Mouse (Mus musculus) ES-CJ7 (cell line): Measurements from ENCODE around the gene Slc25a42.
A peak's percentile ranks its signal among the peaks of the same experiment; 100 is the strongest.
"Not testable (repeated sequence)": the region's sequence is repeated elsewhere in the genome, so short reads cannot be mapped to it uniquely, and the experiment has no call there.

ENCODE experiments used
- DNase-seq: peaks from one replicate; pipeline ENCODE4 v3.0.0; 2011; ENCODE audit warnings: low read depth, low spot score

The Slc25a42 gene

DNA sequence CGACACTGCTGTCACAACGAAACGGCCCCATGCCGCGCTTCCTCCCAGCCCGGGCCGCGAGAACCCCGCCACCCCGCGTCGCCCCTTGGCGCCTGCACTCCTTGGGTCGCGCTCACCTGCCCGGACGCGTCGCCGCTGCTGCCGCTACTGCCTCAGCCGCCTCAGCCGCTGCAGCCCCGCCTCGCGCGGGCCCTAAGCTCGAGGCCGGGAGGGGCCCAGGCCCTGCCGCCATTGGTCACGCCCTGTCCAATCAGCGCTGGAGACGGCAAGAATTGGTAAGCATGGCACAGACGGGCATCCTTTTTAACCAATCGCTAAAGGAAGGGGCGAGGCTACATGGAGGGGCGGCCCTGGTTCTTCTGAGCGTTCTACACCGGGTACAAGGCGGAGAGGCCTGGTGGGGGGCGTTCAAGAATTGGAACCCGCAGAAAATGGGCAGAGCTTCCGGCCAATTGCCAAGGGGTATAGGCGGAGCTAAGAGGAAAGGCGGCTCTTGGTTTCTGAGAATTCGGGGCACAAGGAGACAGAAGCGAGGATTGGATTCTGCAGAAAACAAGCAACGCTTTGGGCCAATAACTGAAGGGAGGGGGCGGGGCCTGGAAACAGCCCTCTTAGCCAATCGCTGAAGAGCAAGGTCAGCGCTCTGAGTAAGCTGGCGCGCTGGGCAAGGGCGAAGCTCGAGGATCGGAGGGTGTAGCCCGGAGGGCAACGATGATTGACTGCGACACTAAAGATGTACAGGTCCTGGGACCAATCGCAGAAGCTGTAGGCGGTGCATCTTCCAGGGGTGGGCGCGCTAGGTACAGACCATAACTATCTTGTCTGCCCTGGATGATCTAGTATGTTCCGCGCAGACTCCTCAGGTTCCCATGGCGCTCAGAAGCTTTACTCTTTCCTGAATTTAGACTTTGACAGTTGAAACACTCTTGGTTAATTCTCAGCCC, at the start of gene Slc25a42:
TSS of gene Slc25a42 (minus strand) at position 194 of the 944 bp plus-strand sequence.
- DNase-seq: peak; percentile 100

DNA sequence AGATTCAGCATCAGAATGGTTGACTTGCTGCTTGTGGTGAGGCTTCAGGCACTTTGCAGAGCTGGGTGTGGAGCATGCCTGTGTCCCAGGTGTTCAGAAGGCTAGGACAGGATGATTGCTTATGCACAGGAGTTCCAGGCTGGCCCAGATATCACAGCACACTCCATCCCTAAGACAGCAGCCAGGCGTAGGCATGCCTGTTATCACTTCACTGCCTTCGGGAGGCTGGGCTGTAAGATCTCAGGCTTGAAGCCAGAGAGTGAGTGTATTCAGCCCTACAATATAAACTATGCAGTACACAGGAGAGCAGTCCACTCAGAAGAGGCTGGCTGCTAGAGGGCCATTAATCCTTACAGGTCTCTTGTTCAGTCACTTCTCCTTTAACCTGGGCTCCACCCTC, 46.9 kb upstream of the Slc25a42 start:
- DNase-seq: no peak

DNA sequence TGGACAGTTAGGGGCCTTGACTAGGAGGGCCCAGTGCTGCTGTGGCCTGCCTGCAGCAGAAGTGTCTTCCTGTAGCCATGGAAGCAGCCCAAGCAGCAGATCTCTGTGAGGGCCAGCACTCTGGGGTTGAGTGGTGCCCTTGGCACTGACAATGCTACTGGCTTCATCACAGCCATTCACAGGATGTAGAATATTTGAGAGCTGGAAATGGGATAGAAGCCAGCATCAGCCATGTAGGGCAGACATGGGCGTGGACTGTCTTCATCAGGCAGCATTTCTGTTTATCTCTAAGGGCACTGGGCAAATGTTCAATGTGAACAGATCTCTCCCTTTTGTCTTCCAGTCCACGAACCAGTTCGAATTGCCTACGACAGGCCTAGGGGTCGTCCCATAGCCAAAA, 46.5 kb upstream of the Slc25a42 start:
- DNase-seq: no peak

DNA sequence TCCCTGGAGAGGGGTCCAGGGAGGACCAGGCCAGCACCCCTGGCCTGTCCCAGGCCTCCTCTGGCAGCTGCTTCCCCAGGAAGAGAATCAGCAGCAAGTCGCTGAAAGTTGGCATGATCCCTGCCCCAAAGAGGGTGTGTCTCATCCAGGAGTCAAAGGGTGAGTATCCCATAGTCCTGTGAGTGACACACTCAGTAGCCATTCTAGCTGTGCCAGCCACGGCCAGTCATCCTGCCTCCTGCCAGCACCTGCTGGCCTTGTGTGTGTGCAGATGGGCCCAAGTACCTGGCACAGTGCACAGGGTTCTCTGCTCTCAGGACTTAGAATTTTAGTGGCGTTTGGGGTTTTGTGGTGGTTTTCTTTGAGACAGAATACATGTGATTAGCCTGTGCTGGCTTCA, 45.4 kb upstream of the Slc25a42 start:
- DNase-seq: no peak

DNA sequence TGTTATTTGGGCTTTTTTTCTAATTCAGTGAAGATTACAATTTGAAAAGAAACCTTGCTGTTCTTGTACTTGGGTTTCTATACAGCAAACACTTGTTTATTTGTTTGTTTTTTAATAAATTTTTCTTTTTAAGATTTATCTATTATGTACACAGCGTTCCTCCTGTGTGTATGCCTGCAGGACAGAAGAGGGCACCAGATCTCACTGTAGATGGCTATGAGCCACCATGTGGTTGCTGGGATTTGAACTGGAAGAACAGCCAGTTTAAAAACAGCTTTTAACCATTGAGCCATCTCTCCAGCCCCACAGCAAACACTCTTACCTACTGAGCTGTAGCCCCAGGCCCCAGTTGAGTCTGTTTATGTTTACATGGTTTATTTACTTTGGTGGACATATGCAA, 42.5 kb upstream of the Slc25a42 start:
- DNase-seq: no peak

DNA sequence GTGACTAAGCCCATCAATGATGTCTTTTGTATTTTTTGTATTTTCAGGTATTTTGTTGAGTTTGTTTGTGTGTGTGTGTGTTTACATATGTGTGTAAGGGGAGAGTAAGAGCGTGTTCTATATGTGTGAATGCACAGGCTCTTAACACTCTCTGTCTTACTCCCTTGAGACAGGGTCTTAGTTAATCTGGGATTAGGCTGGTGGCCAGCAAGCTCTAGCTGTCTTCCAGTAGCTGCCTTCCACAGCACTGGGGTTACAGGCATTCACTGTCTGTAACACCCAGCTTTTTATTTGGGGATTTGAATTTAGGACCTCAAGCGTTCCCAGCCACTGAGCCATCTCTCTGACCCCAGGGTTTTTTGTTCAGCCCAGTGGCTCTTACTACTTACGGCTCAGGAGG, 35.7 kb upstream of the Slc25a42 start:
- DNase-seq: no peak

DNA sequence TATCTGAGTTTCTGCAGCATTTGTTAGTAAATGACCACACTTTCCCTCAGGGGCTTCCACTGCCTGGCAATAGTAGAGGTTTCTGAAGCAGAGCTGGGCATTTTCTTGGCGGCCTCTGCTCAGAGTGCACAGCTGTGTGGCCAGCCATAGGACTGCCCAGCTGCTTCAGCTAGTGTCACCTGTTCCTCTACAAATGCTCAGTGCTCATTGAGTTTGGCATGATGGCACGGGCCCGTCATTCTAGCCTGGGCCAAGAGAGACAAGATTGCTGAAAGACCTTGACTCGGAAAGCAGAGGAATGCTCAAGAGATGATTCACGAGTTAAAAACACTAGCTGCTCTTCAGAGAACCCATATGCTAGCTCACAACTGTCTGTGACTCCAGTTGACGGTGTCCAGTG, 34.5 kb upstream of the Slc25a42 start:
- no peak for DNase-seq

DNA sequence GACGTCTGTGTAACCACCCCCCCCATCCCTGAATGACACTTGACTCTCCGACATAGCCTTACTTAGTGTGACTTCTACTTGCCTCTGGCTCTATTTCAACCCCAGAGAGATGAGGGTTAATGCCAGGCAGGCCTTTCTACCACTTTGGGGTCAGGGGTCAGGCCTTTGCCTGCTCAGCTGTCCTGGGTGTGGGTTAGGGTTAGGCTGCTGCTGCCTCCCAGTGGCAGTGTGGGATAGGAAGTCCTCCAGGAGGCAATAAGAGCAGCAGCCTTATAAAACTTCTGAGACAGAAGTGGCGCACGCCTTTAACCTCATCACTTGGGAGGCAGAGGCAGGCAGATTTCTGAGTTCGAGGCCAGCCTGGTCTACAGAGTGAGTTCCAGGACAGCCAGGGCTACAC, 28.5 kb upstream of the Slc25a42 start:
- DNase-seq: peak; percentile 33

DNA sequence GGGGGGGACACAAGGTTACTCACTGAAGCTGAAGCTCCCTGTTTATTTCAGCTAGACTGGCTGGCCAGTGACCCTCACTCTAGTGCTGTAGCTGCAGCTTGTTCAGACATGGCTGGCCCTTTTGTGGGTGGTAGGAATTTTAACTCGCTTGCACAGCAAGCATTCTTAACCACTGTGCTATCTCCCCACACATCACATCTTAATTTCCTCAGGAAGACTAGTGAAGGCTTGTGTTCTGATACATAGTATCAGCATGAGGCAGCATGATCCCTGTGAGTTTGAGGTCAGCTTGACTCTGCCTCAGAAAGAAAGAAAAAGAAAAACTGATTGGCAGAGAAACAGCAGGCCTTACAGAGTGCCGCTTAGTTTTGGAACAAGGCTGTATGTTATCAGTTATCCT, 25.7 kb upstream of the Slc25a42 start:
- DNase-seq: no peak

DNA sequence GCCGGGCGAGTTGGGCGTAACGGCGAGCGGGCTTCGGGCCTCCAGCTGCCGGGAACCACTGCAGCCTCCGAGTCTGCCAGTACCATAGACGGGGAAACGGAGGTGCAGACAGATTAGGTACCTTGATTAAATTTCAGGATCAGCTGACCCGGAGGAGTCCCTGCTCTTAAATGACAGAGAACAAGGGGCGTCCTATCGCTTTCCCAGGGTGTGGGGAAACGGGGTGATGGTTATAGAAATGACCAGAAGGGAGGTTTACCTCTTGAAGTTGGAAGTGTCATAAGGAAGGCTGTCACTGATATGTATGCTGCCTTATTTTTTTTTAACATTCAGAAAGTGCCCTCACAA, 22.6 kb upstream of the Slc25a42 start:
- DNase-seq: no peak

DNA sequence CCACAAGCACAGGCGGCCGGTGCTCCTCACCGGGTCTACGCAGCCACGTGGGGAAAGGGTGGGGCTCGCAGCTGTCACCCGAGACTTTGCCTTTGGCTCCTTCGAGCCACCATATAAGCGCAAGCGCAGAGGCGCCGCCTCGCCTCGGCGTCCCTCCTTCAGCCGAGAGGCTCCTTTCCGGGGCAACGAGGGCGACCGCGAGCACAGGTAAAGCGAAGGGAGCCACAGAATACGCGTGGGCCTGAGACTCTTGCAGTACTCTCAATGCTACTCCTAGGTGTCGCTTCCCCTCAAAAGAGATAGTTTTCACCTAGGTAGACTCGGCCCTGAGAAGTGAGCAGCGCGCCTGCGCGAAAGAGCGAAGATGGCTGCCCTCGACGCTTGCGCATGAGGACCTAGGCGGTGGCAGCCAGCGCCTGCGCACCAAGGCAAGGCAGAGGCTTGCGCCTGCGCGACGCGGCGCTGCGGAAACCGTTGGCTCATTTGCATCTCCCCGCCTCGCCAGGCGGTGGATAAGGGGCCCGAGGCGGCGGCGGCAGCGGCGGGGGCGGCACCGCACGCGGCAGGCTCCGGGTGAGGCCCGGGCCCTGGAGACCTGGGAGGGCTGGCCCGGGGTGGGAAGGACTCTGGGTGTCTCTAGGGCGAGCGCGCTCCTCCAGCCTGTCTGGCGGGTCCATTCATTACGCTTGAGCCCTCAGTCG, 22.1 kb upstream of the Slc25a42 start, which contains the start of the genes Sugp2 and Armc6:
TSS of gene Sugp2 (plus strand) at position 147 of the 701 bp plus-strand sequence.
TSS of gene Armc6 (minus strand) at position 387 of the 701 bp plus-strand sequence.
- peak; percentile 99 for DNase-seq

DNA sequence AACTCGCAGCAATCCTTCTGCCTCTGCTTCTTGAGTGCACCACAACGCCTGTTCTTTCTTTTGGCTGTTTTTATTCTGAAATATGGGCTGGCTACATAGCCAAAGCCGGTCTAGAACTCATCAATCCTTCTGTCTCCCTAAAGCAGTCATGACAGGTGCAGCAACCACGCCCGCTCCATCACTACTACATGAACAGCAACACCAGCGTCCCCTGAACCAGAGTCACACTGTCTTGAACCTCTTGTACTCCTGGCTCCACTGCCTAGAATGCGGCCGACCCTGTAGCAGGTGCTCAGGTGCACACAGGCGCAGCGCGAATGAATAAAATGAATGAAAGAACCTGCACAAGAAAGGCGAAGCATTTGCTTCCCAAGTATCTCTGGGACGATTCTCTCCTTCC, 21.5 kb upstream of the Slc25a42 start:
- DNase-seq: no peak

DNA sequence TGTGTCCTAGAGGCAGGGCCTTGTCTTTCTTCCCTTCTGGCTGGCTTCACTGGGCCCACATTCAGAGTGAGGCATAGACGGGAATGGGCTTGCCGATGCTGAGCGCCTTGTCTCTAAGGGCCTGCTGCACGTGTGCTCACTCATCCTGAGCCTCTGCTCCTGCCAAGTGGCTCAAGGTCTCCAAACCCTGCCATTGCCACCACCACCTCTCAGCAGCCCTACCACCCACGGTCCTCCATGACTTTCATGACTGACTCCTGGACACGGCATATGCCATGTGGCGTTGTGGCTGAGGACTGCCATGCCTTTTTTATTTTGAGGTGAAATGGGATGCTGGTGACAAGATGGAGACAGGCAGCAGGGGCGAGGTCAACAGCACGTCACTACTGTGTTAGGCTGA, 18.7 kb upstream of the Slc25a42 start:
- no peak for DNase-seq

DNA sequence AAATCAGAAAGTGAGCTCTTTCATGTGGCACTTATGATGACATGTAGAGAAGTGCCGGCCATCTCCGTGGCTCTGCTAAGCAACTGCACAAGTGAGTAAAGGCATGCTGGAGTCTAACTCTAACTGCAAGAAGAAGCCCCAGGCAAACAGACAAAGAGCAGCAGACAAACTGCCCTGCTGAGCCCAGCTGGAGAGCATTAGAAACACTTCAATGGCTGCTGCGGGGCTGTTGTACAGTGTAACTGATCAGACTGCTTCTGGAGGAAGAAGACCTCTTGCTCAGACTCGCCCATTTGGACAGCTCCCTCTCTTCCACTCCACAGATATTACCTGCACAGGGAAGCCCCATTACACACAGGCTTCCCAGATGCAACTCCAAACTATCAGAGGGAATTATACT, 15.9 kb upstream of the Slc25a42 start:
- peak; percentile 46 for DNase-seq

DNA sequence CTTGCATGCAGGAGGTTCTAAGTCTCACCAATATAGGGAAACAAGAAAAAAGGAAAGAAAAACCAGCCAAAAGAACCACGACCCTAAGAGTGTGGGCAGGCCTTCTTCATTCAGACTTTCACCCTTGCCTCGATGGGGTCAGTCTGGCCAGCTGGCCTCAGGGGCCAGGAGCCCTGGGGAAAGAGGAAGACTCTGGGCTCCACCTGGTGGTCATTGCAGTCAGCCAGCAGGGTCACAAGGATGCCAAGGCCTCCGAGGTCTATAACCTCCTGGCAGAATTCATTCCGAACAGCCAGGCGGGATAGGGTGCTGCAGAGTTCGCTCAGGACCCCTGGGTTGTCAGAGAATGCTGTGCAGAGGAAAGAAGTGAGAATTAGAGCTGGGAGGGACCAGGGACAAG, 11.2 kb upstream of the Slc25a42 start:
- DNase-seq: no peak

DNA sequence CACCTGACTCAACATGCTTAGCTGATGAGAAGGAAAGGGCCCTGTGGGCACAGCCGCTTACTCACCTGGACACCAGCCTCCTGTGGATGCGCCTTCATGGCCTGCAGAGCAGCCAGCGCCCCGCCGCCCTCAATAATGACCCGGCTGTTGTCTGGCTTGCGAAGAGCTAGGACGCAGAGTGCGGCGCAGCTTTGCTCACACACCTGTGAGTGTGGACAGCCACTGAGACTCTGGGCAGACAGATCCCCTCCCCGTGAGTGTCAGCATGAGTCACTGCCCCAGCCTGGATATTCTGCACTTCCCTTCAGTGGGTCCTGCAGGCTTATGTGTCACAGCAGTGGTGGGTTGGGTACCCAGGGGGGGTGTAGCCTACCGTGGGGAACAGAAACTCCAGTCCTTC, 9.9 kb upstream of the Slc25a42 start:
- DNase-seq: no peak

DNA sequence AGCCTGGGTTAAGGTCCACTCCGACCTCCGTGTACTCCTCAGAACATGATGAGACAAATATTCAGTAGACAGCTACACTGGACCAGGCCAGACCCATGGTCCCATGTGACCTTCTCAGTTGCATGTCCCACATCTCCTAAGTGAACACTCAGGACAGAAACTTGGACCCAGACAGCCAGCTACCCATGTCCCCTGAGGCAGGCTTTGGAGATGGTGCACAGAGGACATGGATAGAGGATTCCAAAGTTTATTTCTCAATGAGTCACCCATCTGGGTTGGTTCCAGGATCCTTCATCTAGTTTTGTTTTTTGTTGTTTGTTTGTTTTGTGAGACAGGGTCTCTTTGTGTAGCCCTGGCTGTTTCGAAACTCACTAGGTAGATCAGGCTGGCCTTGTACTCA, 8.8 kb upstream of the Slc25a42 start:
- DNase-seq: no peak

DNA sequence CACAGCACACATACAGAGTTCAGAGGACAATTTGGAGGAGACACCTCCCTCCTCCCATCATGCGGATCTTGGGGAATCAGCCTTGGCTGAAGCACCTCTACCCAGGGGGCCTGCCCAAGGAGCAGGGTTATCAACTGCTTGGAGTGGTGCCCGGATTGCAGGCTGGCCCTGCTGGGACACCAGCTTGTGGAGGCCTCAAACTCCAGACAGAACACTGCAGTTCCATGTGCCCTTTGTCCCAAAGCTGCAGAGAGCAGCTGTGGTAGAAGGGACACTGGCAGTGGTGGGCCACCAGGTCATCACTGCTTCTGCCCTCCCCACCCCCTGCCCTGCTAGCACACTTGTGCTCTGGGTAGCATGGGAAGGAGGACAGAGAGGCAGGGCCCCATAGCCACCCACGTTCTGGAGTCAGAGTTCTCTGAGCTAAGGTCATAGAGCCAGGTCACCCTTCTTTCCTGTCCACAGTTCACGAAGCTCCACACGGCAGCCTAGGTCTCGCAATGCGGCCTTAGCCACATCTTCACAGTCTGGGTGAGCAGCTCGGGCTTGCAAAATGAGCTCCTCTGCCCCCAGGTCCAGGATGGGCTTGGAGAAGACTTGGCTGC, 8.2 kb upstream of the Slc25a42 start:
- DNase-seq: no peak

DNA sequence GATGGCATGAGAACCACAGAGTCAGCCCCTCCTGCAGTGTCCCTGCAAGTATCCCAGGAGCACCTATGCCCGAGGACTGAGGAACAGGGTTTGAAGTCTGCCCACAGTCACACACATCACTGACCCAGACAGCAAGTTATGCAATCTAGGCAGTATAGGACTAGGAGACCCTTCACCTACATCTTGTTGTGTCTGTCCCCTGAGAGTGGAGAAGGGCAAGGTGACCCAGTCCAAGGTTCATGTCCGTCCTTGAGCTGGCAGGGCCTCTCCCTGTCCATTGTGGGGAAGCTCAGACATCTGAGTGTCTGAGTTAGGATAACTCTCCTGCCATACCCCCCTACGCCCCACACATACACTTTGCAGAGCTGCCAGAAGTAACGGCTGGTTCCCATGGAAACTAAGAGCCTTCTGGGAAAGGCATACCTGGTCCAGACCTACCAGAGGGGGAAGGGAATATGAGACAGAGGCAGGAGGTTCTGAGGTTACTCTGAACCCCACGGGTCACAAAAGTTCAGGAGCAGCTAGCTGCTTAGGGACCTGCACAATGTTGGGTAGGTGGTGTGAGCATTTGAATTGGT, 7.1 kb upstream of the Slc25a42 start:
- no peak for DNase-seq

DNA sequence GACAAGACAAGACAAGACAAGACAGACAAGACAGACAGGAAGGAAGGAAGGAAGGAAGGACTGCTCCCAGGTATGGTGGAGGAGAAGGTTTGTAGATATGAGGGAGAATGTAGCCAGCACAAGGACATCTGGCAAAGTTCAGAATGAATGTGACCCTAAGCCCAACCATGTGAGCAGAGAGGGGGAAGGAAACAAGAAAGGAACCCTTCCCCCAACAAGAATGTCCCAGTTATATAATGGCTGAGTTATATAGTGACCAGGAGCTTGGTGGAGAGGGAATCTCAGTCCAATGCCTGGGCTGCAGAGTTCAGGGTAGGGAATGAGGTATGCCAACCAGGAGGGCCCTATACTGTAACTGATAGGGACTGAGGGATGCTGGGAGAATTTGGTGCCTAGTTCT, 5.3 kb upstream of the Slc25a42 start:
- DNase-seq: no peak

DNA sequence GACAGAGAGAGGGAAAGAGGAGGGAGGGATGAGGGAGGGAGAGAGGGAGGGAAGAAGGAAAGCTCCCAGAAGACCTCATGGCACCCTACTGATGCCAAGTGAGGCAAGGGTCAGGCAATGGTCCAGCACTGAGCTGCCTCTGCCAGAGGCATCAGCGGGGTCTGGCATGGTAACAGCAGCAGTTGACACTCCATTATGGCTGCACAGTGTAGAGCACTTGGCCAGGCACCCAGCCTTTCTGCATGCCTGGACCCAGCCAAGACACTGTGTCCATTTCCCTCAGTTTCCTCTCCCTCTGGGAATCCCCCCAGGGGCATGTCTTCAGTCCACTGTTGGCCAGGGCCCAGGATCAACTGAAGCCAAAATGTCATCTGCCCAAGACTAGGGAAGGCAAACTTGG, 4.5 kb upstream of the Slc25a42 start:
- DNase-seq: no peak

DNA sequence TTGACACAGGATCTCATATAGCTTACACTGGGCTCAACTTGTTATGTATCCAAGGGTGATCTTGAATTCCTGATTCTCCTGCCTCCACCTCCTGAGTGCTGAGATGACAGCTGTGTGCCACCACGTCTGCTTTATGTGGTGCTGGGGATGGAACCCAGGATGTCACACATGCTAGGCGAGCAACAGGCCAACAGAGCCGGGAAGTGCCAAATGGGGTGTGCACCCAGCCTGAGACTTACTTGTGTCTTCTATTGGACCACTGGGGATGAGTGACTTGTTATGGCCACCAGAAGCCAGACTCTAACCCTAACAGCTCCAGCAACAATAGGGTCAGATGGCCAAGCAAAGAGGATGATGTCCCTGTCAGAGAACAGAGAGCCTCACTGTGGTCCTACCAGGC, 4.1 kb upstream of the Slc25a42 start:
- not testable (repeated sequence) for DNase-seq
